Mouse (Mus musculus) Muller cell, postnatal 12 days (primary cell): ENCODE results near the gene Chd9.

Source experiments
- DNase-seq: peaks from one replicate; pipeline ENCODE4 v3.0.0-alpha.2; 2015; ENCODE audit errors: inconsistent ontology term

Gene Chd9

GRCm38 (mm10) chr8:91077077-91077867, 249.1 kb downstream of the Chd9 start:
- no peak for DNase-seq

GRCm38 (mm10) chr8:91079678-91080077, 251.5 kb downstream of the Chd9 start:
- no peak for DNase-seq

- no peak for DNase-seq
Observed at GRCm38 (mm10) chr8:91081911-91082310, 253.8 kb downstream of the Chd9 start.

GRCm38 (mm10) chr8:91082428-91082827, 254.3 kb downstream of the Chd9 start:
- DNase-seq = no peak

GRCm38 (mm10) chr8:91088452-91088851, 260.3 kb downstream of the Chd9 start:
- DNase-seq = no peak

- DNase-seq = no peak
Observed at GRCm38 (mm10) chr8:91089601-91090000, 261.4 kb downstream of the Chd9 start.

- no peak for DNase-seq
Observed at GRCm38 (mm10) chr8:91094135-91094534, 266.0 kb downstream of the Chd9 start.

GRCm38 (mm10) chr8:91098106-91098505, 270.0 kb downstream of the Chd9 start:
- no peak for DNase-seq
